ENCODE assay signal across 21 mouse cellular contexts in genomic region chr4:118417112-118417797, GRCm38 (mm10). TPM values are rescaled to one million over a fixed set of nuclear protein-coding genes. Genes with fewer than 3 reads are reported as not detected.
DNase-seq lines count a peak whose midpoint lies in the region; ATAC-seq and TF ChIP-seq lines count a peak whose summit lies in the region.
"Had no signal": no experiment of that assay in that cellular context is flagged by ENCODE, and none has a peak within 500 bp of the region (broad histone marks: within the 10 kb centered on the region; RNA-seq: fewer than 3 reads in every experiment).

No protein-coding gene starts in this region.

- ATAC-seq in hindbrain, embryonic 15.5 days (ENCODE audit: low FRiP score, low read depth): 0 out of 2 replicates have a peak, but pooled peaks have one; percentile 38
- no peak for ATAC-seq in hindbrain, embryonic 14.5 days (ENCODE audit: low FRiP score)
- peak; percentile 35; the same call in 1 of the 2 replicates for ATAC-seq in lung, postnatal 0 days
- ATAC-seq in granulocyte monocyte progenitor cell, adult 5-6 weeks (replicated peaks; ENCODE audit: poor library complexity, severe bottlenecking): peak; percentile 48
- ATAC-seq: liver, embryonic 12.5 days had no signal

- H3K36me3 ChIP-seq in hindbrain, embryonic 15.5 days: peaks cover 79% of the 10 kb centered on the region
- peaks cover 94% of the 10 kb centered on the region for H3K36me3 ChIP-seq in hindbrain, embryonic 14.5 days (replicated peaks; ENCODE audit: control insufficient read depth, insufficient read depth)
- H3K36me3 ChIP-seq in lung, postnatal 0 days (ENCODE audit: insufficient read depth, low read length): peaks cover 55% of the 10 kb centered on the region

- H3K4me3 ChIP-seq in hindbrain, embryonic 15.5 days: no peak overlapping the region
- H3K4me3 ChIP-seq in hindbrain, embryonic 14.5 days (replicated peaks; ENCODE audit: low read length): no peak overlapping the region
- no peak overlapping the region for H3K4me3 ChIP-seq in lung, postnatal 0 days (ENCODE audit: low read depth, low read length)
- no peak overlapping the region for H3K4me3 ChIP-seq in cortical plate, adult 2 months (ENCODE audit: insufficient read depth, low read length)
- H3K4me3 ChIP-seq: embryonic facial prominence, embryonic 13.5 days; forebrain, embryonic 12.5 days; liver, embryonic 12.5 days; midbrain, embryonic 10.5 days; myocyte had no signal

- no peak for TF ChIP-seq EP300 in lung, postnatal 0 days (IDR thresholded peaks at IDR 0.05)

- H3K4me2 ChIP-seq in hindbrain, embryonic 15.5 days: no peak overlapping the region
- H3K4me2 ChIP-seq in hindbrain, embryonic 14.5 days (replicated peaks): no peak overlapping the region
- H3K4me2 ChIP-seq in lung, postnatal 0 days (replicated peaks; ENCODE audit: low read depth, low read length): no peak overlapping the region
- H3K4me2 ChIP-seq: embryonic facial prominence, embryonic 13.5 days; forebrain, embryonic 12.5 days; liver, embryonic 12.5 days had no signal

- no peak for DNase-seq in hindbrain, embryonic 14.5 days (ENCODE audit: low spot score)
- no peak for DNase-seq in lung, postnatal 0 days (ENCODE audit: low spot score)
- no peak for DNase-seq in lung, postnatal 10 days
- no peak for DNase-seq in frontal cortex, postnatal 25 days (ENCODE audit: low spot score in 2 of 2)
- DNase-seq in cerebellum, postnatal 25 days: no peak
- DNase-seq: adrenal gland, postnatal 25 days; cerebellum, adult 9-11 months; heart, adult 18-20 months; kidney, adult 18-20 months; kidney, postnatal 10 days; left cerebral cortex, postnatal 4 days; thymus, adult 18-20 months had no signal

- TF ChIP-seq CTCF in lung, postnatal 0 days (IDR thresholded peaks at IDR 0.05): no peak
- no peak for TF ChIP-seq CTCF in cortical plate, adult 2 months (IDR thresholded peaks at IDR 0.05; ENCODE audit: extremely low read depth, insufficient read depth, low read length)

- no peak overlapping the region for H3K9ac ChIP-seq in hindbrain, embryonic 15.5 days
- H3K9ac ChIP-seq in hindbrain, embryonic 14.5 days: no peak overlapping the region
- H3K9ac ChIP-seq in lung, postnatal 0 days (replicated peaks; ENCODE audit: low read depth): no peak overlapping the region
- H3K9ac ChIP-seq: embryonic facial prominence, embryonic 13.5 days; forebrain, embryonic 12.5 days; liver, embryonic 12.5 days had no signal

- H3K9me3 ChIP-seq in hindbrain, embryonic 15.5 days: no peaks in the 10 kb centered on the region
- H3K9me3 ChIP-seq in hindbrain, embryonic 14.5 days (ENCODE audit: control insufficient read depth, low read length): no peaks in the 10 kb centered on the region
- no peaks in the 10 kb centered on the region for H3K9me3 ChIP-seq in lung, postnatal 0 days (ENCODE audit: low read length)
- H3K9me3 ChIP-seq: embryonic facial prominence, embryonic 13.5 days; forebrain, embryonic 12.5 days; liver, embryonic 12.5 days; midbrain, embryonic 10.5 days had no signal

- H3K4me1 ChIP-seq in hindbrain, embryonic 15.5 days (replicated peaks): no peaks in the 10 kb centered on the region
- H3K4me1 ChIP-seq in hindbrain, embryonic 14.5 days (replicated peaks; ENCODE audit: control insufficient read depth, insufficient read depth, low read length): no peaks in the 10 kb centered on the region
- H3K4me1 ChIP-seq in lung, postnatal 0 days (ENCODE audit: insufficient read depth, low read depth, low read length): no peaks in the 10 kb centered on the region
- H3K4me1 ChIP-seq in cortical plate, adult 2 months (ENCODE audit: control insufficient read depth, insufficient read depth, low read length): 0 out of 2 replicates have a peak, but pooled peaks cover 2% of the 10 kb centered on the region
- H3K4me1 ChIP-seq: embryonic facial prominence, embryonic 13.5 days; forebrain, embryonic 12.5 days; liver, embryonic 12.5 days; midbrain, embryonic 10.5 days had no signal

- H3K27me3 ChIP-seq in hindbrain, embryonic 15.5 days: no peaks in the 10 kb centered on the region
- H3K27me3 ChIP-seq in hindbrain, embryonic 14.5 days (ENCODE audit: control insufficient read depth, insufficient read depth, low read length): no peaks in the 10 kb centered on the region
- H3K27me3 ChIP-seq in lung, postnatal 0 days (replicated peaks; ENCODE audit: insufficient read depth, low read length): no peaks in the 10 kb centered on the region
- H3K27me3 ChIP-seq: embryonic facial prominence, embryonic 13.5 days; forebrain, embryonic 12.5 days; liver, embryonic 12.5 days had no signal

- TF ChIP-seq POLR2A in cortical plate, adult 2 months (IDR thresholded peaks at IDR 0.05; ENCODE audit: extremely low read depth, insufficient read depth, low read length): no peak

- 89% methylated on average over 13 of the region's 13 CpGs for WGBS in hindbrain, embryonic 15.5 days
- 86% methylated on average over 13 of the region's 13 CpGs for WGBS in hindbrain, embryonic 14.5 days
- WGBS in lung, postnatal 0 days: 73% methylated on average over 13 of the region's 13 CpGs

- H3K27ac ChIP-seq in hindbrain, embryonic 15.5 days (replicated peaks): no peak overlapping the region
- no peak overlapping the region for H3K27ac ChIP-seq in hindbrain, embryonic 14.5 days
- no peak overlapping the region for H3K27ac ChIP-seq in lung, postnatal 0 days (ENCODE audit: low read length)
- H3K27ac ChIP-seq in cortical plate, adult 2 months (ENCODE audit: insufficient read depth, low read length): peak overlapping the region; percentile 67; the same call in 1 of the 2 replicates
- H3K27ac ChIP-seq: embryonic facial prominence, embryonic 13.5 days; forebrain, embryonic 12.5 days; liver, embryonic 12.5 days; midbrain, embryonic 10.5 days had no signal

RNA-seq across cellular contexts. Expression of gene Med8, which starts 8.1 kb away (rescaled TPM):
- 95.1 and 105 TPM in 2 replicates for polyA plus RNA-seq in hindbrain, embryonic 15.5 days (2015; fragmentation: Nextera tagmentation; extraction: Ambion mirVana)
- polyA plus RNA-seq in hindbrain, embryonic 14.5 days (2014; fragmentation: Nextera tagmentation; extraction: Ambion mirVana): 98.6 and 102 TPM in 2 replicates
- 90.5 and 95.8 TPM in 2 replicates for polyA plus RNA-seq in lung, postnatal 0 days (2015; fragmentation: Nextera tagmentation; extraction: Ambion mirVana)
- 58.6 and 59.8 TPM in 2 replicates for polyA plus RNA-seq in cortical plate, adult 2 months (2012; rRNA removed)
- total RNA-seq in granulocyte monocyte progenitor cell, adult 5-6 weeks (2014; fragmentation: Nextera tagmentation): 75.7 and 79.4 TPM in 2 replicates
- total RNA-seq in granulocyte monocyte progenitor cell, adult 5-6 weeks (2017): 94.8 and 103 TPM in 2 replicates

RNA-seq across cellular contexts. Expression of gene Szt2, which starts 8.2 kb away (rescaled TPM):
- polyA plus RNA-seq in hindbrain, embryonic 15.5 days (2015; fragmentation: Nextera tagmentation; extraction: Ambion mirVana): 8.7 and 9.0 TPM in 2 replicates
- polyA plus RNA-seq in hindbrain, embryonic 14.5 days (2014; fragmentation: Nextera tagmentation; extraction: Ambion mirVana): 11.6 and 14.0 TPM in 2 replicates
- polyA plus RNA-seq in lung, postnatal 0 days (2015; fragmentation: Nextera tagmentation; extraction: Ambion mirVana): 6.1 TPM in 2 replicates
- polyA plus RNA-seq in cortical plate, adult 2 months (2012; rRNA removed): 33.4 and 38.6 TPM in 2 replicates
- total RNA-seq in granulocyte monocyte progenitor cell, adult 5-6 weeks (2014; fragmentation: Nextera tagmentation): 20.6 and 25.0 TPM in 2 replicates
- total RNA-seq in granulocyte monocyte progenitor cell, adult 5-6 weeks (2017): 3.7 and 4.0 TPM in 2 replicates

RNA-seq across cellular contexts. Expression of gene Elovl1, which starts 10.6 kb away (rescaled TPM):
- polyA plus RNA-seq in hindbrain, embryonic 15.5 days (2015; fragmentation: Nextera tagmentation; extraction: Ambion mirVana): 35.2 TPM in 2 replicates
- polyA plus RNA-seq in hindbrain, embryonic 14.5 days (2014; fragmentation: Nextera tagmentation; extraction: Ambion mirVana): 29.5 and 32.4 TPM in 2 replicates
- polyA plus RNA-seq in lung, postnatal 0 days (2015; fragmentation: Nextera tagmentation; extraction: Ambion mirVana): 351 and 356 TPM in 2 replicates
- polyA plus RNA-seq in cortical plate, adult 2 months (2012; rRNA removed): 69.3 and 79.4 TPM in 2 replicates
- 116 and 119 TPM in 2 replicates for total RNA-seq in granulocyte monocyte progenitor cell, adult 5-6 weeks (2014; fragmentation: Nextera tagmentation)
- total RNA-seq in granulocyte monocyte progenitor cell, adult 5-6 weeks (2017): 53.6 and 63.3 TPM in 2 replicates

RNA-seq across cellular contexts. Expression of gene Cdc20, which starts 19.9 kb away (rescaled TPM):
- polyA plus RNA-seq in hindbrain, embryonic 15.5 days (2015; fragmentation: Nextera tagmentation; extraction: Ambion mirVana): 42.2 and 62.1 TPM in 2 replicates
- polyA plus RNA-seq in hindbrain, embryonic 14.5 days (2014; fragmentation: Nextera tagmentation; extraction: Ambion mirVana): 30.1 and 40.2 TPM in 2 replicates
- polyA plus RNA-seq in lung, postnatal 0 days (2015; fragmentation: Nextera tagmentation; extraction: Ambion mirVana): 16.5 and 20.2 TPM in 2 replicates
- 1.7 and 2.3 TPM in 2 replicates for polyA plus RNA-seq in cortical plate, adult 2 months (2012; rRNA removed)
- total RNA-seq in granulocyte monocyte progenitor cell, adult 5-6 weeks (2014; fragmentation: Nextera tagmentation): 26.7 and 35.6 TPM in 2 replicates
- total RNA-seq in granulocyte monocyte progenitor cell, adult 5-6 weeks (2017): 77.2 and 88.2 TPM in 2 replicates

RNA-seq across cellular contexts. Expression of gene Mpl, which starts 40.1 kb away (rescaled TPM):
- 0.14 and 0.27 TPM in 2 replicates for polyA plus RNA-seq in hindbrain, embryonic 15.5 days (2015; fragmentation: Nextera tagmentation; extraction: Ambion mirVana)
- polyA plus RNA-seq in hindbrain, embryonic 14.5 days (2014; fragmentation: Nextera tagmentation; extraction: Ambion mirVana): 0.28 and 0.34 TPM in 2 replicates
- polyA plus RNA-seq in lung, postnatal 0 days (2015; fragmentation: Nextera tagmentation; extraction: Ambion mirVana): 1.1 TPM in 2 replicates
- polyA plus RNA-seq in cortical plate, adult 2 months (2012; rRNA removed): 1.4 and 1.5 TPM in 2 replicates
- total RNA-seq in granulocyte monocyte progenitor cell, adult 5-6 weeks (2014; fragmentation: Nextera tagmentation): 0.11 and 0.49 TPM in 2 replicates
- total RNA-seq in granulocyte monocyte progenitor cell, adult 5-6 weeks (2017): not detected in 2 replicates
- total RNA-seq: adrenal gland, postnatal 25 days; ES-E14; left cerebral cortex, postnatal 4 days had no signal
- polyA plus RNA-seq: myocyte had no signal
